Mouse (Mus musculus) myocyte (in vitro differentiated cells): ENCODE data around the gene Irf8.

Experiments
- CEBPB ChIP-seq: IDR thresholded peaks from 2 replicates; pipeline ENCODE4 v1.6.1; 2011; ENCODE audit warnings: mild to moderate bottlenecking, moderate library complexity; ENCODE audit not compliant: poor library complexity, insufficient read depth, severe bottlenecking
- E2F4 ChIP-seq: IDR thresholded peaks from one replicate; pipeline ENCODE4 v1.6.1; 2011; ENCODE audit warnings: mild to moderate bottlenecking, control low read depth, moderate library complexity; ENCODE audit not compliant: insufficient read depth
- MAX ChIP-seq: IDR thresholded peaks from one replicate; pipeline ENCODE4 v1.6.1; 2011; ENCODE audit warnings: low read depth, mild to moderate bottlenecking, control low read depth
- MYOD1 ChIP-seq, 3 experiments: IDR thresholded peaks; one replicate each; pipeline ENCODE4 v1.6.1; 2011; ENCODE audit warnings: control low read depth in 2 of 3, low read depth in 2 of 3, mild to moderate bottlenecking in 2 of 3, moderate library complexity in 1 of 3; ENCODE audit not compliant: insufficient read length in 2 of 3, control insufficient read depth in 1 of 3
- MYOG ChIP-seq, 3 experiments: IDR thresholded peaks; one replicate each; pipeline ENCODE4 v1.6.1; 2011; ENCODE audit warnings: control low read depth in 2 of 3, low read depth in 2 of 3, mild to moderate bottlenecking in 2 of 3; ENCODE audit not compliant: insufficient read length in 2 of 3, control insufficient read depth in 1 of 3, insufficient read depth in 1 of 3
- POLR2A ChIP-seq: IDR thresholded peaks from one replicate; pipeline ENCODE4 v1.6.1; 2011; ENCODE audit warnings: low read depth, mild to moderate bottlenecking, control low read depth, moderate library complexity; ENCODE audit not compliant: insufficient read length
- POLR2AphosphoS2 ChIP-seq: IDR thresholded peaks from one replicate; pipeline ENCODE4 v1.6.1; 2011; ENCODE audit warnings: low read depth, control low read depth; ENCODE audit not compliant: insufficient read length
- REST ChIP-seq: IDR thresholded peaks from one replicate; pipeline ENCODE4 v1.6.1; 2011; ENCODE audit warnings: mild to moderate bottlenecking, control low read depth, moderate library complexity; ENCODE audit not compliant: insufficient read depth, insufficient read length
- SRF ChIP-seq: IDR thresholded peaks from one replicate; pipeline ENCODE4 v1.6.1; 2011; ENCODE audit warnings: low read depth; ENCODE audit not compliant: control insufficient read depth, insufficient read length
- TCF12 ChIP-seq: IDR thresholded peaks from one replicate; pipeline ENCODE4 v1.6.1; 2011; ENCODE audit warnings: mild to moderate bottlenecking, control low read depth; ENCODE audit not compliant: poor library complexity, insufficient read depth, severe bottlenecking
- TCF3 ChIP-seq: IDR thresholded peaks from one replicate; pipeline ENCODE4 v1.6.1; 2011; ENCODE audit warnings: low read depth, control low read depth; ENCODE audit not compliant: insufficient read length
- USF1 ChIP-seq: IDR thresholded peaks from one replicate; pipeline ENCODE4 v1.6.1; 2011; ENCODE audit warnings: low read depth, mild to moderate bottlenecking, control low read depth, moderate library complexity

DNA sequence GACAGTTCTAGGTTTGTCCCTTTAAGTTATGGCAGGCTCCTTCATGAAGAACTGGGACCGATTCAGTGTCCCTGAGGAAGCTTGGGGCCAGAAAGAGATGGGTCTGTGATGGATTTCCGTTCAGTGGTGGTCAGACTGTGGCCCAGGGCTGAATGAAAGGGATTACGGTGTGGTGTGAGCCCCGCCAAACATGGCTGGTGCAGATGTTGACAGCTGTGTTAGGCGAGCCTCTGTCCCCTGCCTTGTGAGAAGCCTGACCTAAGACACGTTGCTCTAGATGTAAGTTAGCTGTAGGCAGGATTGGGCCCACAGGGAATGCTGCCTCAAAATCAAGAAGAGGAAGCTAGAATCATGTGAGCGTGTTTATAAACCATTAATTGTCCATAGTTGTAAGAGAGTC is 1.0 kb downstream of the Irf8 start:
- TF ChIP-seq USF1 (no peak), POLR2A (no peak), SRF (no peak), MAX (no peak), E2F4 (no peak), REST (no peak), TCF12 (no peak), MYOG (IDR thresholded peaks at IDR 0.05; ENCODE audit: control insufficient read depth in 1 of 3, insufficient read depth in 1 of 3, insufficient read length in 2 of 3, low read depth in 2 of 3) (no peak), CEBPB (no peak), POLR2AphosphoS2 (no peak), TCF3 (no peak), MYOD1 (IDR thresholded peaks at IDR 0.05; ENCODE audit: control insufficient read depth in 1 of 3, insufficient read length in 2 of 3, low read depth in 2 of 3) (no peak)
